Mouse (Mus musculus) limb, embryonic 10.5 days (tissue): ENCODE measurements around the gene Gm10722. TPM values are rescaled to one million over a fixed set of nuclear protein-coding genes. Genes with fewer than 3 reads are reported as not detected.
"Not testable (repeated sequence)": the region's sequence is repeated elsewhere in the genome, so short reads cannot be mapped to it uniquely, and the experiment has no call there.

Experiments
- DNase-seq: peaks from one replicate; pipeline ENCODE4 v3.0.0-alpha.2; 2017; ENCODE audit warnings: low spot score
- H3K27ac ChIP-seq: fragments of 300-500 bp; sonication (generic); 2 replicates; pipeline ENCODE4 v1.5.1; 2016; ENCODE audit warnings: mild to moderate bottlenecking
- H3K27me3 ChIP-seq: fragments of 300-500 bp; sonication (generic); 2 replicates; pipeline ENCODE4 v1.6.1; 2016; ENCODE audit warnings: low read depth, mild to moderate bottlenecking; ENCODE audit not compliant: poor library complexity, severe bottlenecking
- H3K36me3 ChIP-seq: fragments of 300-500 bp; sonication (generic); 2 replicates; pipeline ENCODE4 v1.6.1; 2016; ENCODE audit warnings: mild to moderate bottlenecking, moderate library complexity
- H3K4me1 ChIP-seq: fragments of 300-500 bp; sonication (generic); 2 replicates; pipeline ENCODE4 v1.6.1; 2016
- H3K4me3 ChIP-seq: fragments of 300-500 bp; sonication (generic); 2 replicates; pipeline ENCODE4 v1.5.1; 2016; ENCODE audit warnings: mild to moderate bottlenecking, moderate library complexity
- H3K9me3 ChIP-seq: fragments of 300-500 bp; sonication (generic); replicated peaks from 2 replicates; pipeline ENCODE4 v1.6.1; 2016; ENCODE audit warnings: mild to moderate bottlenecking
- WGBS: fragments of 180-500 bp; shearing (Covaris S2); methylation state at CpG from one replicate; pipeline ENCODE4 v1.1.7; 2016; 5-methylcytosine and 5-hydroxymethylcytosine counted together
- microRNA-seq: library from miRNA; unstranded; fragments of <30 nt; microRNA quantifications from one replicate; pipeline ENCODE4, GENCODE M21; 2017
- polyA plus RNA-seq: library from polyadenylated mRNA; unstranded; fragments of >200 nt; fragmentation: Nextera tagmentation; extraction: Ambion mirVana; gene quantifications from 2 replicates; pipeline ENCODE4 v1.2.1, GENCODE M21; 2016

Gene Gm10722
- polyA plus RNA-seq, 1 experiment from 2014 or later: not detected

GRCm38 (mm10) chr9:3034299-3034698 lies 33.6 kb downstream of the Gm10722 start, which contains the start of gene Gm17535:
TSS of gene Gm17535 (plus strand) at chr9:3034599.
- H3K27me3 ChIP-seq, H3K27ac ChIP-seq, H3K9me3 ChIP-seq, DNase-seq, H3K4me3 ChIP-seq, H3K36me3 ChIP-seq, H3K4me1 ChIP-seq: not testable (repeated sequence)
- 57% methylated on average over 1 of the region's 8 CpGs for WGBS

GRCm38 (mm10) chr9:3036577-3036976 lies 35.9 kb downstream of the Gm10722 start, which contains the start of gene Gm10715:
TSS of gene Gm10715 (plus strand) at chr9:3036877.
- not testable (repeated sequence) for H3K4me3 ChIP-seq, H3K27me3 ChIP-seq, H3K36me3 ChIP-seq, H3K4me1 ChIP-seq, H3K9me3 ChIP-seq, DNase-seq, H3K27ac ChIP-seq
- 82% methylated on average over 8 of the region's 8 CpGs for WGBS

GRCm38 (mm10) chr9:3038161-3038560 lies 37.4 kb downstream of the Gm10722 start:
- H3K4me1 ChIP-seq, H3K27me3 ChIP-seq, H3K27ac ChIP-seq, DNase-seq, H3K4me3 ChIP-seq, H3K36me3 ChIP-seq, H3K9me3 ChIP-seq: not testable (repeated sequence)
- WGBS: 73% methylated on average over 4 of the region's 4 CpGs

Small RNA genes lying within 50 kb of the gene (microRNA-seq; reads per million reads assigned to microRNA genes)
- gene Mir101c: not detected

Other genes starting within 250 kb of the Gm10722 start
- gene Gm11168, start 2.4 kb downstream of the Gm10722 start, polyA plus RNA-seq: not detected in 2 replicates
- gene Gm10721, start 12.2 kb downstream of the Gm10722 start, polyA plus RNA-seq: not detected in 2 replicates
- not detected in 2 replicates for gene Gm10720, start 14.7 kb downstream of the Gm10722 start, polyA plus RNA-seq
- not detected in 2 replicates for gene Gm10719, start 16.5 kb downstream of the Gm10722 start, polyA plus RNA-seq
- not detected in 2 replicates for gene Gm10718, start 22.6 kb downstream of the Gm10722 start, polyA plus RNA-seq
- not detected in 2 replicates for gene Gm10717, start 24.5 kb downstream of the Gm10722 start, polyA plus RNA-seq
- not detected in 2 replicates for gene Gm17535, start 33.7 kb downstream of the Gm10722 start, polyA plus RNA-seq
- not detected in 2 replicates for gene Gm10715, start 36.0 kb downstream of the Gm10722 start, polyA plus RNA-seq